Mouse (Mus musculus) forebrain, embryonic 11.5 days (tissue): ENCODE results near the gene Vsx1. TPM values are rescaled to one million over a fixed set of nuclear protein-coding genes. Genes with fewer than 3 reads are reported as not detected.

Source experiments
- ATAC-seq: fragments of 200-750 bp; cut with Nextera tagmentation; replicated peaks from 2 replicates; pipeline ENCODE4 v1.8.0; 2017; ENCODE audit warnings: moderate TSS enrichment; ENCODE audit not compliant: low FRiP score
- DNase-seq: peaks from one replicate; pipeline ENCODE4 v3.0.0-alpha.2; 2017; ENCODE audit warnings: low spot score
- H3K27ac ChIP-seq: fragments of 300-500 bp; sonication (generic); 2 replicates; pipeline ENCODE4 v1.5.1; 2014; ENCODE audit warnings: low read depth, low read length
- H3K27me3 ChIP-seq: fragments of 300-500 bp; sonication (generic); 2 replicates; pipeline ENCODE4 v1.6.1; 2014; ENCODE audit warnings: mild to moderate bottlenecking, low read length, mixed read lengths; ENCODE audit not compliant: control insufficient read depth, insufficient read depth
- H3K36me3 ChIP-seq: fragments of 300-500 bp; sonication (generic); 2 replicates; pipeline ENCODE4 v1.6.1; 2014; ENCODE audit warnings: mild to moderate bottlenecking, low read length, moderate library complexity, mixed read lengths; ENCODE audit not compliant: control insufficient read depth, insufficient read depth
- H3K4me1 ChIP-seq: fragments of 300-500 bp; sonication (generic); replicated peaks from 2 replicates; pipeline ENCODE4 v1.6.1; 2014; ENCODE audit warnings: low read length, mixed read lengths; ENCODE audit not compliant: control insufficient read depth, insufficient read depth
- H3K4me2 ChIP-seq: fragments of 300-500 bp; sonication (generic); 2 replicates; pipeline ENCODE4 v1.6.1; 2014; ENCODE audit warnings: low read depth, mild to moderate bottlenecking, low read length, moderate library complexity, mixed read lengths; ENCODE audit not compliant: severe bottlenecking
- H3K4me3 ChIP-seq: fragments of 300-500 bp; sonication (generic); 2 replicates; pipeline ENCODE4 v1.5.1; 2014; ENCODE audit warnings: low read depth, low read length
- H3K9ac ChIP-seq: fragments of 300-500 bp; sonication (generic); 2 replicates; pipeline ENCODE4 v1.6.1; 2014; ENCODE audit warnings: low read length
- H3K9me3 ChIP-seq: fragments of 300-500 bp; sonication (generic); 2 replicates; pipeline ENCODE4 v1.6.1; 2016; ENCODE audit warnings: low read length, mixed read lengths; ENCODE audit not compliant: control insufficient read depth
- WGBS: fragments of 180-500 bp; shearing (Covaris S2); extraction: QIAGEN DNeasy Blood & Tissue Kit; methylation state at CpG from one replicate; pipeline ENCODE4 v1.1.7; 2014; 5-methylcytosine and 5-hydroxymethylcytosine counted together
- polyA plus RNA-seq: library from polyadenylated mRNA; unstranded; fragments of >200 nt; fragmentation: Nextera tagmentation; extraction: Ambion mirVana; gene quantifications from 2 replicates; pipeline ENCODE4 v1.2.1, GENCODE M21; 2014

Gene Vsx1
- 0.08 TPM in 1 of 2 replicates, not detected in the other for polyA plus RNA-seq

DNA sequence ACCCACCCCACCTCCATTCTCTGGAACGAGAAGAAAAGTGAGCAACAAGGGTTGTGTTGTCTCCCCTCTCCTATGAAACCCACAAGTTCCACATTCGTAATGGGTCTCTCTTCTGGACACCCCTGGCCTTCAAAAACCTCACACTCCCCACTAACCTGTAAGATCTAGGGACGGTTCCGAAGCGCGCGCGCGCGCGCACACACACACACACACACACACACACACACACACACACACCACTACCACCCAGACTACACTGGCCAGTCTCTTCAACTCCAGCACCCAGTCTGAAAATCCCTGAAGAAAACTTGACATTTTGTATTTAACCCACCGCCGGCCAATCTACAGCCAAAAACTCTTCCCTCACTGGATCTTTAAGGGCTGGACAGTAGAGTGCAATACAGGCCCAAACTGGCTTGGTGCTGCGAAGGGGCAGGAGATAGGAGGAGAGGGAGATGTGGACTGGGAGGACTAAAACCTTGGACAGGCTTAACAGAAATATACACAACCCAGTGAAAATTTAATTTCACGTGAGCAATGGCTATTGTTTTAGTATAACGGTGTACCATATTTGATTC lies at the start of gene Vsx1:
Gene Vsx1 (minus strand): TSS at position 138 of the 578 bp plus-strand sequence.
- Histone ChIP-seq H3K9ac (peak within 1 kb of the TSS; percentile 27), H3K27ac (no peak within 1 kb of the TSS), H3K27me3 (peaks cover 40% of the 10 kb centered on the region), H3K4me2 (peak within 1 kb of the TSS; percentile 68), H3K4me3 (peak within 1 kb of the TSS; percentile 30), H3K9me3 (no peaks in the 10 kb centered on the region), H3K36me3 (no peaks in the 10 kb centered on the region), H3K4me1 (0 out of 2 replicates have a peak, but pooled peaks cover 2% of the 10 kb centered on the region)
- WGBS = 34% methylated on average over 16 of the region's 16 CpGs
- ATAC-seq (peak; percentile 57), DNase-seq (no peak)

DNA sequence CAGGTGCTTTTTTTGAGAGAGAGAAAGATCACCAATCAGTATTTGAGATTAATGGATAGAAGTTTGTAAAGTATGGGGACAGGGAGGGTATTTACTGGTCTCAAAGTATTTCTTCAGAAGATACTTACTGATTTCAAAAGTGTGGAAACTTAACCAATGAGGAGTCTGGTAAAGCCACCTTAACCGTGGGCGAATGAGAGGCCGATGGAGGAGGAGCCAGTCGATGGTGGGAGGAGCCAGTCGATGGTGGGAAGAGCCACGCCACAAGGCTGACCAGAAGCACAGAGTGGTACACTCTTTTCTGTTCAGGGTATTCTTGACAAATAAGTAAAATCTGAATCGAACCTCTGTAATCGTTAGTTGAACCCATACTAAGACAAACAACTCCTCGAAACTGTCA lies 48.7 kb upstream of the Vsx1 start:
- Histone ChIP-seq H3K4me1 (no peaks in the 10 kb centered on the region; the same call in 1 of the 2 replicates), H3K9me3 (no peaks in the 10 kb centered on the region), H3K27me3 (no peaks in the 10 kb centered on the region), H3K4me2 (no peak overlapping the region), H3K36me3 (no peaks in the 10 kb centered on the region), H3K4me3 (no peak overlapping the region), H3K27ac (no peak overlapping the region), H3K9ac (no peak overlapping the region)
- DNase-seq (no peak), ATAC-seq (no peak)
- 77% methylated on average over 9 of the region's 9 CpGs for WGBS

DNA sequence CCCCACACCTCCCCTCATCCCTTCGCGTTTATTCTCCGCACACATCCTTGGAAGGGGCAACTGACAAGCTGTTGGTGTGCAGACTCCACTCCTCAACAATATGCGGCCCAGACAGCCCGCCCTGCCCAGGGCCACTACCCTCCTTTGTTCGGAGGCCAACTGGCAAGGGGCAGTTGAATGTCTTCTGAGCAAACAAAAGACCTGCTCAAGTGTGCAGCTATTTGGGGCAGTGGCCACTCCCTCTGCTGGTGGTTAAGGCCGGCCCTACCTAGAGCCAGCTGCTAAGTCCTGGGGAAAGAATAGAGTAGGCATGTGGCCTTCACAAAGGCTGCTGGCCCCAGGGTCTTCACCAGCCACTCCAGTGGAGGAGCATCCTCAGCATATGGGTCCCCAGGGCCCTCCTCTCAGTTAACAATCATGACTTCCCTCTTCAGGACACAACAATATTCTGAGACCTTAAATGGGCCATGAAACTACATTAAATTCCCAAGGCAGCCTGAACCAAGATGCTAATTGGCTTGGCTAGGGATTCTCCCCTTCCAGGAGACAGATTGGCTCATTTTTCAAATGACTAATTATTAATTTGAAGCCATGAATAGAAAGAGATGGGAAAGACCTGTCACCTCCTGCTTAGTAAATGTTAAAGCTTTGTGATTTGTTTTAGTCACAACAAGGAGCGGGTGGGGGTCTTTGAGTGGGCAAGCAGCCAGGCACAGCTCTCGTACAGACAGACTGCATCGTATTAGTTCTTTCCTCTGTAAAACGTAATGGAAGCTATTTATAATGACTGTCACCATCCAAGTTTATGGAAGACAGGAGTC lies 46.8 kb upstream of the Vsx1 start:
- Histone ChIP-seq H3K4me2 (no peak overlapping the region), H3K9ac (no peak overlapping the region), H3K9me3 (no peaks in the 10 kb centered on the region), H3K4me3 (no peak overlapping the region), H3K4me1 (no peaks in the 10 kb centered on the region; the same call in 1 of the 2 replicates), H3K36me3 (no peaks in the 10 kb centered on the region), H3K27ac (no peak overlapping the region), H3K27me3 (no peaks in the 10 kb centered on the region)
- DNase-seq (peak; percentile 76), ATAC-seq (peak; percentile 97)
- WGBS = 22% methylated on average over 11 of the region's 11 CpGs

DNA sequence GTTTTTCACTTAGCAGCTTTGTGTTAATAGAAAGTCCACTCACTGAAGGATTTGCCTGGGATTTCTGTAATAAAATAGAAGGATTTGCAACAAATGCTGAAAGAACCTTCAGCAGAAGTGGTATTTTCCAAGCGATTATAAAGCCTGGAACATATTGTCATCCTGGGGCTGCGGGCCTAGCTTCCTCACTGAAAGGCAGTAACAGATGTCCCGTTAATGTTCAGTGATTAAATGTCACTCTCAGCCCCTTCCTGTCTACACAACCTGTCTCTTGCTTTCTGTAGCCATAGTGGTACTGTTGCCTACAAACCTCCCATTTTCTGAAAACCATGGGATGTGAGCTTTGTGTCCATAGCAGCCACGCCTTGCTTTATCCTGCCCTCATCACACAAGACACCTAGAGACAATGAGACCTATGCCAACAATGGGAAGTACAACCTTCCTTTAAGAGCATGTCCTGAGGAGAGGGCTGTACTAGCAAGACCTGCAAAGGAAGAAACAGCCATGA lies 23.1 kb upstream of the Vsx1 start:
- ATAC-seq (no peak), DNase-seq (no peak)
- Histone ChIP-seq H3K9ac (no peak overlapping the region), H3K27me3 (no peaks in the 10 kb centered on the region), H3K36me3 (no peaks in the 10 kb centered on the region), H3K9me3 (no peaks in the 10 kb centered on the region), H3K4me3 (no peak overlapping the region), H3K4me1 (no peaks in the 10 kb centered on the region), H3K4me2 (no peak overlapping the region), H3K27ac (no peak overlapping the region)
- WGBS = 83% methylated on average over 4 of the region's 4 CpGs

DNA sequence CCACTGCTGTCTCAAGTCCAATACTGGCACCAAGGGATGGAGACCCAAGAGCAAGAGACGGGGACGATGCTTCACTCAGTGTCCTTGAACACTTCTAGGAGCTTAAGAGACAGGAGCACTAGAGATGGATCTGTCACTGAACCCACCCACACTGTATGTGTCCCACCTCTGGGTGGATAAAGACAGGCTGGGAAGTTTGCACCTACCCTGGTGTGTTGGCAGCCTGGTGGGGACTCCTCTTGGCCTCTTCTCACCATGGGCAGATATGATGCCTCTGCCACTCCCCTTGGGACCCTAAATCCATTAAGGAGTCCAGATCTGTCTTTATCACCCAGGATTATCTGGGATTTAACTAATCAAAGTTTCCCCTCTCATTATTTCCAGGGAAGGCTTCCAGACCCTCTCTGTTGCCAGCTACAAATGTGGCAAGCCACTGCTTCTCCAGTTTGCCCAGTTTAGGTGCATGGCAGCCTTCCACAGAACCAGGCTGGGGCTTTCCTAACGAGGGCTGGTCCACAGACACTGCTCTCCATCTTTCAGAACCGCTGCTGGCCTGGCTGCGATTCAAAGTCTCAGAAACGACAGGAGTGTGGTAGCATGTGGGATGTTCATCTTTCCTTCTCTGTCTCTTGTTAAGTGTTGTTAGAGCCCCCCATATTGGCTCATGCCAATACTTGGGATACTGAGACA lies 2.5 kb upstream of the Vsx1 start:
- DNase-seq (no peak), ATAC-seq (no peak)
- no peak overlapping the region for H3K4me3 ChIP-seq
- 0 out of 2 replicates have a peak, but pooled peaks cover 2% of the 10 kb centered on the region for H3K4me1 ChIP-seq
- WGBS = 71% methylated on average over 6 of the region's 6 CpGs
- no peaks in the 10 kb centered on the region for H3K36me3 ChIP-seq
- no peak overlapping the region for H3K4me2 ChIP-seq
- H3K27ac ChIP-seq = no peak overlapping the region
- H3K9ac ChIP-seq = no peak overlapping the region
- no peaks in the 10 kb centered on the region for H3K9me3 ChIP-seq
- H3K27me3 ChIP-seq = peaks cover 35% of the 10 kb centered on the region

DNA sequence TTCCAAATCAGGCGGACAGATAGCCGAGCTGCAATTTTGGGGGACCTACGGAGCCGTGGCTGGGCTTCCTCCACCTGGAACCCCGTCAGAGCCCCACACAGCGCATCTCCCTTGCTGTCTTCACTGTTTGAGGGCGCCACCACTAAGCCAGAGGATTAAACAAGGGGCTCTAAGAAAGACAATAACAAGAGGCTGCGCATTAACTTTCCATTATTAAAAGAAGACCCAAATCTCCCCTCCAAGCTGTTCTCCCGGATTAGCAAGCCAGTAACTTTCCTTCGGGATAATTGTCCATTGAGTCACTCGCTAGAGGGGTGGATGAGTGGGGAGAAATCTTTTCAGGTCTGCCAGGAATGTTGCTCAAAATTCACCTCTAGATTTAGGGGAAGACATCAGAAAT lies 1.1 kb upstream of the Vsx1 start:
- no peaks in the 10 kb centered on the region for H3K36me3 ChIP-seq
- H3K4me2 ChIP-seq = no peak overlapping the region
- H3K4me1 ChIP-seq = 0 out of 2 replicates have a peak, but pooled peaks cover 2% of the 10 kb centered on the region
- H3K4me3 ChIP-seq = no peak overlapping the region
- ATAC-seq = no peak
- no peak overlapping the region for H3K27ac ChIP-seq
- DNase-seq = no peak
- peaks cover 40% of the 10 kb centered on the region for H3K27me3 ChIP-seq
- no peak overlapping the region for H3K9ac ChIP-seq
- H3K9me3 ChIP-seq = no peaks in the 10 kb centered on the region
- 2% methylated on average over 11 of the region's 11 CpGs for WGBS

DNA sequence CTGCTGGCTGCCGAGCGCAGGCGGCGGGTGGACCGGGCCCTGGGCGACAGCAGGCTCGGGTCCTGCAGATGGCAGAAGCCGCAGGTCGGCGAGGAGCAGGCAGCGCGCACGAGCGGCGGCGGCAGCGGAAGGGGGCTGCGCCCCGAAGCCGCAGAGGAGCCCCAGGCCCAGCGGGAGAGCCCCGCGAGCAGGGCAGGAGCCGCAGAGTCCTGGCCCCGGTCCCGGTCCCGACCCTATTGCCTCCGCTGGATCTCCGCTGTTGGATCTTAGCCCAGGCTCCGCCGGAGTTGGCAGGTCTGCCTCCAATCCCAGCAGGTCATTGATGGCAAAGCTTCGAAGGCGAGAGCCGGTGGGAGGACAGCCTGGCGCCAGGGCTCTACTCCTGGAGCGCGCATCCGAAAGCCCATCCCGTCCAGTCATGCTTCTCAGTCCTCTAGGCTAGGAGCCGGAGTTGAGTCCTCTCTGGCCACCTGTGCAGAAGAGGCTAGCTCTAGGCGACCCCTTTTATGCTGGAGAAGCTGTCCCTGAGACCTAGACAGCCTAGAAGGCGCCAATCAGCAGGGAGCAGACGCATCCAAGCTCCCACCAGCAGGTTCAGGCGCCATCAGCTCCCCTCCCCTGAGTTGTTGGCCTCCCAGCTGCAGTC lies 496 bp downstream of the Vsx1 start:
- Histone ChIP-seq H3K4me1 (0 out of 2 replicates have a peak, but pooled peaks cover 2% of the 10 kb centered on the region), H3K9ac (peak overlapping the region; percentile 27), H3K36me3 (no peaks in the 10 kb centered on the region), H3K27ac (no peak overlapping the region), H3K9me3 (no peaks in the 10 kb centered on the region), H3K4me3 (peak overlapping the region; percentile 30), H3K4me2 (peak overlapping the region; percentile 68), H3K27me3 (peaks cover 40% of the 10 kb centered on the region)
- DNase-seq (peak; percentile 64), ATAC-seq (peak; percentile 42)
- 1% methylated on average over 42 of the region's 44 CpGs for WGBS
